Mouse (Mus musculus) bone marrow macrophage, adult 2 months (primary cell): ENCODE data around the gene Kif23.

Experiments used
- CTCF ChIP-seq: IDR thresholded peaks from 2 replicates; pipeline ENCODE4 v1.5.1; 2012; ENCODE audit warnings: low read depth, mild to moderate bottlenecking, low read length, moderate library complexity
- POLR2A ChIP-seq: IDR thresholded peaks from 2 replicates; pipeline ENCODE4 v1.6.1; 2012; ENCODE audit warnings: mild to moderate bottlenecking, low read depth, low read length, borderline replicate concordance

- TF ChIP-seq CTCF (no peak), POLR2A (no peak)
These were observed 61.6 kb downstream of the Kif23 start for GRCm38 (mm10) chr9:61884936-61885335.
